Mouse (Mus musculus): ENCODE data around the gene Nt5c2.

The Nt5c2 gene

DNA sequence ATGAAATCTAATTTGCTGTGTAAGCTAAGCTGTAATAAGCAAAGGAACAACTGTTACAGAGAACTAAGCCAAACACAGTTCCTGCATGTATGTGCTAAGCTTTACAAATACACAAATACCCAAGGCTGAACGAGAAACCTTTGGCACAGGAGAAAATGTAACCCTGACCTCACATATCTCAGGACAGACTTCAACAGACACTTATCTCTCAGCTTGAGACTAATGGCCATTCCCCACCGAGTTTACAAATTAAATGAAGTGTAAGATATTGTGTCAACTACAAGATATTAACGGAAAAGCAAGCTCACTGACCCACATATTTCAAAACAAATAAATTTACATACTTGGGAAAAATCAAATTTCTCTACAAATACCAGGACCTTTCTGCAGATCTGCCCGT, 86.8 kb downstream of the Nt5c2 start:
- no peak for DNase-seq (ENCODE audit: low spot score)

DNA sequence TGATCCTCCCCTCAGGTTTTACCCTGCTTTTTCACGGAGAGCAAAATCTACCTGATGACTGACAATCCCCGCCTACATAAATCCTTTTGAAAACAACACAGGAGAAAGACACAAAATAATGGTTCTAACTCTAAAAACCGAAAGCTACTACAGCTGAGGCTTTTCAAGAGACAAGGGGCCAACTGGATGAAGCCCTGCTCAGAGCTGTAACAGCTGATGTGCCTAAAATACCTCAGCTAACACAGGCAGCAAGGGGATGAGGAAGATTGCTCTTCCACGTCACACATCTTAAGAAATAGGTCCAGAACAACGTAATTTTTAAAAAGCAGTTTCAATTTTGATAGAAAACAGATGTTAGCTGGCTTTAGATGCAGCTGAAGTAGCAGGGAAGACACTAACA, 88.0 kb downstream of the Nt5c2 start:
- DNase-seq (ENCODE audit: low spot score), result no peak

DNA sequence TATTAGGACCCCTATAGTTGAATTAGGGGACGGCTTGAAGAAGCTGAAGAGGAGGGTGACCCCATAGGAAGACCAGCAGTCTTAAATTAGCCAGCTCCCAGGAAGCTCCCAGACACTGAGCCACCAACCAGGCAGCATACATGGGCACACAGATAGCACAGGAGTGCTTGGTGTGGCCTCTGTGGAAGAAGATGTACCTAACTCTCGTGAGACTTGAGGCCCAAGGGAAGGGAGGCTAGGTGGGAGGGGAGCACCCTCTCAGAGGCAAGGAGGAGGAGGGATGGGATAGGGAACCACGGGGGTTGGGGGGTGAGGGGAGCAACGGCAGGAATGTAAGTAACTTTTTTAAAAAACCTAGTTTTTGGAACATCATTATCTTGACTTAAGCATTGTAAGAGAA, 88.6 kb downstream of the Nt5c2 start:
- DNase-seq (ENCODE audit: low spot score), result no peak

DNA sequence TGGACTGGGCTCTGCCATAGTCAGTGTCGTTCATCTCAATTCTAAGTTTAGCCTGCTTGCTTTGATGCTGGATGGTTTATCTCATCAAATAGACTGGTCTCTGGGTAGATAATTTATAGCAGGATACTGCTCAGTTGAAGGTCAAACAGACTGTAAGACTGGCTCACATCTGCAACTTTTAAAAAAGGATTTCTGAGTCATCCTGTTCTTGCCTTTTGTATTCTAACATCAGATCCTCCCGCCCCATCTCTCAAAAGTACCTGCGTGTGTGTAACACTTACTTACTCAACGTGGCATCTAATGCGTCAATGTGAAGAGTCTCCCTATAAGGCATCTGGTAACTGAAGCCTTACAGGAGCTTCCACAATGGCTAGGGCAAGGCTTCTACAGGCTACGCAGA, 94.4 kb downstream of the Nt5c2 start:
- DNase-seq (ENCODE audit: low spot score), result no peak

DNA sequence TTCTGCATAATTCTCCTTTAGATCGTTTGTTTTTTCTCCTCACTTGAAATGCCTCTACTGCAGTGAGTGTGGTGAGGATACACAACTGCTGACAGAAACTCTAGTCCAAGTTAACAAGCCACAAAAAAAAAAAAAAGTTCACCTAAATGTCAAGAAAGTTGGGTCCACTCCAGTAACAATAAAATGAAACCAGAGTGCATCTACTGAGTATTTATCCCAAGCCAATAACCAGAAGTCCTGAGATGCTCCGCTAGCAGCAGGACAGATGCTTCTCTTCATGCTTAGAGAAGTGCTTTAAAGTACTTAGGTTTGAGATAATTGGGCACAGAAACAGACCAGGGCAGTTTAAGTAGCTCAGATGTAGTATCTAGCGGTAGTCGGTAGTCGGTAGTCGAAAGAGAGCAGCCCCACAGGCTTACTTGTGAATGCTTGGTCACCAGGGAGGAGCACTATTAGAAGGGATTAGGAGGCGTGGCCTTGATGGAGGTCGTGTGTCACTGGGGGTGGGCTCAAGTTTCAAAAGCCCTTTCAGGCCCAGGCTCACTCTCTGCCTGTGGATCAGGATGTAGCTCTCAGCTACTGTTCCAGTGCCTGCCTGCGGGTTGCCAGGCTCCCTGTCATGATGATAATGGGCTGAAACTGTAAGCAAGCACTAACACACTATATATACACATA, 99.4 kb downstream of the Nt5c2 start:
- no peak for DNase-seq (ENCODE audit: low spot score)

DNA sequence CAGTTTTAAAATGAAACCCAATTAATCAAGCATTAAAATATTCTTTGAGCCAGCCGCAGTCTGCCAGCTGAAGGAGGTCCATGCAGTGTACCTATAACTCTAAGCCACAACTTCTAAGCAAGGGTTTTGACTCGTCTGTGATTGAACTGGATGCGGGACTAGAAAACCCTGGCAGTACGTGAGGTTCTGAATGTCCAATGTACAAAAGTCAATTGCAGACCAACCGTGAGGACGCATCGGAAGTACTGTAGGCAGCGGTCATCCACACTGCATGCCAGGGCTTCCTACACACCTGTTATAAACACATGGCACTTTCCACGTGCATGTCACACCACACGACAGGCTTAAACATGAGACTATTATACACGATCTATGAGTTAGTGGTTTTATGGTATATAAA, 101.3 kb downstream of the Nt5c2 start:
- no peak for DNase-seq (ENCODE audit: low spot score)

DNA sequence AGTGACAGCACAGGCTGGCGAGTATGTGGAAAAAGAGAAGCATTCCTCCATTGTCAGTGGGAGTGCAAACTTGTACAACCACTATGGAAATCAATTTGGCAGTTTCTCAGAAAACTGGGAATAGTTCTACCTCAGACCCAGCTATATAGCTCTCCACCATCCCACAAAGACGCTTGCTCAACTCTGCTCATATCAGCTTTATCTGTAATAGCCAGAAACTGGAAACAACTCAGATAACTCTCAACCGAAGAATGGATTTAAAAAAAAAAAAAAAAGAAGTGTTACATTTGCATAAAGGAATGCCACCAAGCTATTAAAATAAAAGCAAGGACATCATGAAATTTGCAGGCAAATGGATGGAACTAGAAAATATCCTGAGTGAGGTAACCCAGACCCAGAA, 103.5 kb downstream of the Nt5c2 start:
- DNase-seq (ENCODE audit: low spot score), result no peak

DNA sequence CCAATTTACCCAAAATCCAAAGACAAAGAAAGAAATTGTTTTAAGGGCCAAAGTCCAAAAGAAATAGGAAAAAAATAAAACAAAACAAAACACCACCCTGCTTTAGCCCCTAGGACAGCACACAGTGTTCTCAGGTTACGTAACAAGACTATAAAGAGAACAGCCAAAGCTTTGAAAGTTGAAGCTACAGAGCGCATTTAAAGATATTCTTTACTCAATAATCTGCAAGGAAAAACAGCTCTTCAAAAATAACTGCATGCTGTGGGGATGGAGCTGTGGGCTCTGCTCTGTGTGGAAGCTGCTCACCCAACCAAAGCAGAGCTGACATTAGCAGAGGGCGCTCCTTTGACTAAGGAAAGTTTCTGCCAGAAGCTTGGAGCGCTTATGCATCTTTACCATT, 106.0 kb downstream of the Nt5c2 start:
- no peak for DNase-seq (ENCODE audit: low spot score)

DNA sequence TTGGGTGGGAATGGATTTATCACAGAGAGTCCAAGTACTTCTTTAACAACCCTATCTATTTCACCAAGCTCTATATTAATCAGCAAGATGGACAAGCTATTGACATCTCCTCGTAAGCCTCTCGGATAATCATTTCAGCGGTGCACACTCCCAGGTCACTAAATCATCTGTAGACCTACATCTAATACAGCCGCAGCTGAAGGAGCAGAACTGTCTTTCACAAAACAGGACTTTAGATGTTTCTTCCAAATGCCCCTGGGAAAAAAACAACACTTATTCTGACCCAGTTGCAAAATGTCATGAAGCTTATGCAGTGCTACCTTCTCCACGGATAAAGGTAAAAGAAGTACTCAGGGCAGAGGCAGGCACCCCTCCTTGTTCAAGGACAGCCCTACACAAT, 106.7 kb downstream of the Nt5c2 start:
- DNase-seq (ENCODE audit: low spot score), result no peak

DNA sequence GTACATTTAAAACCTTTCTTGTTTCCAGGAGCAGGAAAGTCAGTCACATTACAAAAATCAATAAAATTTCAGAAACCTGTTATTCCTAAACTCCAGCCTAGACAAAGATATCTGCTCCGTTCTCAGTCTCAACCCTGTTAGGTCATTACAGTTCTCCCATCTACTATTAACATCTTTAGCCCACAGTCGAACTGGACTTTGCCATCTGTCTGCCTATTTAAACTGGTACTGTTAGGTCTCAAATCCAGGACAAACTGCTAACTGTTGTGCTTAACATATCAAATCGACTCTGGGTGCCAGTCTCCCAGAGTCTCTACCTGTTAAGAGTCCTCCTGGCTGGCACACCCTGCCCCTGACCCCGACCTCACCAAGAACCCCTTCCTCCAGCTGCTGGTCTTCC, 109.0 kb downstream of the Nt5c2 start:
- DNase-seq (ENCODE audit: low spot score), result no peak

DNA sequence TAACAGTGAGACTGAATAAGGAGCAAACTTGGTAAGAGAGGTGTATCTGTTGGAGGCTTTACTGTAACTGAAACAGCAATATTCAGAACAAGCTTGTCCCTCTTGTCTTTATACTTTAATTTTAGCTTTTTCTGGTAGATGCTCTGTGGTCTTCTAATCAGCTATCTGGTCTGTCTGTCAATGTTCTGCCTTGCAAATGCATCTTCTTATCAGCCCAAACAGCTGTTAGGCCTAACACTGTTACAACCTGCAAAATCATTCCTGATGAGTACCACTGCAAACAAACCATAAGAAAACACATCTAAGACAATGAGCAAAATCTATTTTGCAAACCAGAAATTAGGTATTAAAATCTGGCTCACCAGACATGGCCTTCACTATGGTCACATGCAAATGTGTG, 109.6 kb downstream of the Nt5c2 start:
- no peak for DNase-seq (ENCODE audit: low spot score)

DNA sequence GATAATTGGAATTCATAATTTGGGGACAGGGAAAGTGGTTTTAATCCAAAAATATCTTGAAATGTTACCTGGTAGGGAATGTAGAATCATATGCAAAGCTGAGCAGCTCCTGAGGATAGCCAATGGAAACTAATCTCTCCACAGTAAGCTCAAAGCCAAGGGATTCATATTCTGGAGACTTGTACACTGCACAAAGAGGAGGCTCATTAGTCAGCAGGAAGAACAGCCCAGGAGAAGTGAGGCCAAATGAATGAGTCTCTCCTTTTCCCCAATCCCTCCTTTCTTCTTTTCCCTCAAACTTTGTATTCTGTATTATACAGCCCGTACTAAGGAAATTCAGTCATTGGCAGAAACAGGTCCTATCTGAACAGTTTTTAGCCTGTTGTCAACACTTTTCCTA, 110.0 kb downstream of the Nt5c2 start:
- DNase-seq (ENCODE audit: low spot score), result no peak

DNA sequence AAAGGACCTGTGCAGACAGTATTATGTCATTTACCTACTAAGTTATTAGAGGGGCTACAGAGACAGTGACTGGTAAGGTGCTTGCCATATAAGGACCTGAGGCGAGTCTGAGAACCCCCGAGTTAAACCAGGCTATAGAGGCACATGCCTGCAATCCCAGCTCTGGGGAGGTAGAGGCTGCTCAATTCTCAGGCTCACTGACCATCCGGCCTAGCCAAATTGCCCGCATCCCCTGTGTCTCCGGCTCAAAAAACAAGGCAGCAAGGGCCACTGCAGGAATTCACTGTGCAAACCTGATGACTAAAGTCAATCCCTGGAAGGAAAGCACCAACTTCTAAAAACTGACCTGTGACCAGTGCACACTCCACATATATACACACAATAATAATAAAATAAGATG, 111.6 kb downstream of the Nt5c2 start:
- DNase-seq (ENCODE audit: low spot score), result no peak

DNA sequence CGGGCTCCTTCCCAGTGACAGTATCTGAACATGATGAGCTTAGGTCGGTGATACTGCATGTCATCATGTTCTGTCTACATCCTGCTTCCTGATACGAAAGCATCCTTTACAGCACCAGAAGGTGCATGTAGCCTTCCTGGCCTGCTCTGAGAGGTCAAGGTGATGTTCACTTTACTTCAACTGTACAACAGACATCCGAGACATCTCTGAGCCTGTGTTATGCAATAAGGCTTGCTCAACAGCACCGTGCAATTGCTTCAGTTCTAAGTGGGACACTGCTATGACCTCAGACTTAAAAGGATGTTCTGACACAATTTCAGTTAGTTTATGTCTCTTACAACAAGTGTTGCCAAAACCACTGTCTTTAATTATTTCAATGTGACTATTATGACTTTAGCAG, 113.6 kb downstream of the Nt5c2 start:
- DNase-seq (ENCODE audit: low spot score), result no peak

DNA sequence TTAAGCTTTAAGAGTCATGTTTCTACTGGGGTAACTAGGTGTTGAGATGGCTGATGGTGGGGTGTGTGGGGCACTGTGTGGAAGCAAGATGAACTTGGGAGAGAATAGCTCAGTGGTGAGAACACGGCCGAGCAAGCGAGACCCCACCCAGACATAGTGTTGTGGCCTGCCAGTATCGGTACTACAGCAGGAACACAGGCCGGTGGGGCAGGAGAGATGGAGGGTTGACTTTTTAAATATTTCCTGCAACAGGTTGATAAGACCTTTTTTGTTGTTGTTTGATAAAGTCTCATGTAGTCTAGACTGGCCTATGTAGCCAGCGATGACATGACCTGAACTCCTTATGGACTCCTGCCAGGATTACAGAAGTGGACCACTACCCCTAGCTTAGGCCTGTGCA, 114.2 kb downstream of the Nt5c2 start:
- no peak for DNase-seq (ENCODE audit: low spot score)

DNA sequence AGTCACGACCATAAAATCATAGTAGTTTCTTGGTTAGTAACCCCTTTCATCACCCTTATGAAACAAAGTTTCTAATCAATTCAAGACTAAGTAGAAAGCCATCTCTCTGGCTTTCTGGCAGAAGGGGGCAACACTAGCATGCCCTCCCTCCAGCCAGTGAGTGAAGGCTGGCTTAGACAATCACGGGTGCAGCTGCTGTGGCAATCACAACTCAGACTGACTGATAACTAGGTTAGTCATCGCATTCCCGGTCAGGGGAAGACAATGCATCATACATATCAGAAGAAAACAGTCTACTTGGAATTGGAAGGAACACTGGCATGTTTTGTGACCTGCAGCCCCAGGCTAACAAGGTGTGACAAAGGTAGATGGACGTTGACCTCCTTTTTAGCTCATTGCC, 115.1 kb downstream of the Nt5c2 start:
- DNase-seq (ENCODE audit: low spot score), result no peak

DNA sequence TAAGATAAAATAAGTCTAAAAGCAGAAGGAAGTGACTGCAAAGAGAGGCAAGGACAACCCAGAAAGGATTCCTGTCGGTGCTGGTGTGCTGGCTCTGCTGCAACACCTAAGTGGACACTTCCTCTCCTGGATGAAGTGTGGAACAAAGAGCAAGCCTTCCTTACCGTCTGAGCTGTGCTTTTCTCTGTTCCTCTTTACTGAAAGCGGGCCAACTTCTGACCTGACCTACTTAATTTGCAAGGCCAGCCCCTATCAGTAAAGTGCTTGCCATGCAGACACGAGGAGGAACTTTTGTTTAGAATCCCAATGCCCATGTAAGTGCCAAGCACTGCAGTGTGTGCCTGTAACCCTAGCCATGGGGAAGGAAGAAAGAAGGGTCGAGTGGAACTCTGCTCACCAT, 115.6 kb downstream of the Nt5c2 start:
- no peak for DNase-seq (ENCODE audit: low spot score)

DNA sequence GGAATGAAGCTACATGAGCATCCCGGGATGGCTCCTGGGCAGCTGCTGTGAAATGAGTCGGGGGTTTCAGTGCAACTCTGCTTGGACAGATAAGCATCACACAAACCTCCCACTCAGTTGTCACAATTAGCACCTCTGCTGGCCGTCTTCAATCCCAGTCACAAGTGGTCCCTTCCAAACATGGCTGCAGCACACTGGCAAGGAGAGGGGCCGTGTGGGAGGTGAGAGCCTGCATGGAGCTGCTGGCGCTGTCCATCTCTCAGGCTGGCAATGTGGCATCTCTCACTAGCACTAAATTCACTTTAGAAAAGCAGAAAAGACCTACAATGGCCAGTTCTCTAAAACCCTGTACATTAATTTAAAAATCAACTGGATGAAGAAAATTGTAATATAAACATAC, 116.7 kb downstream of the Nt5c2 start:
- no peak for DNase-seq (ENCODE audit: low spot score)

DNA sequence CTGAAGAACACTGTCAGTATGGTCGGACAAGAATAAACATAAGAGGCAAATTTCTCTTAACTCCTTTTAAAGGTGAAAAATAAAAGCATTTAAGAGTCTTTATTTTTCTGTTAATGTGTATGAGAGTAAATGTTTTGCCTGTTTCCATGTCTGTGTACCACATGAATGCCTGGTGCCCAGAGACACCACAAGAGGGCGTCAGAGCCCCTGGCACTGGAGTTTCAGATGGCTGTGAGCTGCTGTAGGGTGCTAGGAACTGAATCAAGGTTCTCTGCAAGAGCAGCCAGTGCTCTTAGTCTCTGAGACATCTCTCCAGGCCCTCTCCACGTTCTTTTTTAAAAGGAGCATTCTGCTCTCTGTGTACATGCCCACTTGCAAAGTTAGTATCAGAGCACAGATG, 117.8 kb downstream of the Nt5c2 start:
- peak; percentile 40 for DNase-seq (ENCODE audit: low spot score)

DNA sequence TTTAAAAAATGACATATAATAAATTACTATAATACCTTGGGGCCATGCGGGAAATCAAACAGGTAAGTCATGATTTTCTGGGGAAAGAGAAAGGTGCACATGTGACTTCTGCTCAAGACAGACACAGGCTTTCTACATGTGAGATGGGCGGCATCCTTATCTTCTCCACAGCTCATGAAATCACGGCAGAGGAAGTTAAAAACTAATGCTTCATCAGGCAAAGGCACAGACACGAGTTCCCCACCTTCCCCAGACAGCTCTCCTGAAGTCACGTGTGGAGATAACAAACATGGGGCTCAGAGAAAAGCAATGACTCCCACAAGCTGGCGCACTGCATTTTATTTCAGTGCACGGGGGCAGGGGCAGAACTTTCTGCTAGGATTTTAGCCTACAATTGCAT, 121.5 kb downstream of the Nt5c2 start:
- DNase-seq (ENCODE audit: low spot score), result no peak

DNA sequence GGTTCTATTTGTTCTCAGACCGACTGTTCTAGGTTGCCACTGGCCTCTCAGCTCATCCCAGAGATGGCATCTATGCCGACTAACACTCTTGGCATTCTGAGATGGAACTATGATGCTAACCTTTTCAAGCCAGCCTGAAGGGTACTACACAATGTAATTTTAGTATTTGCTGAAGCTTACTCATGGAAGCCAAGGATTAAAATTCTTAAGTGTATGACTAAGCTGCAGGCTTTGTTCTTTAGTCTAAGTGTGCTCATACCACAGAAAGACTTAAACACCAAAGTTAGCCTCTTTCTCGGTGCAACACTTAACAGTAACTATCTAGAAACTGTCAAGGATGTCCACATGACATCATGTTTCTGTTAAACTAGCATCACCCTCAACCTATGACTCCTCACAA, 122.1 kb downstream of the Nt5c2 start:
- DNase-seq (ENCODE audit: low spot score), result no peak

DNA sequence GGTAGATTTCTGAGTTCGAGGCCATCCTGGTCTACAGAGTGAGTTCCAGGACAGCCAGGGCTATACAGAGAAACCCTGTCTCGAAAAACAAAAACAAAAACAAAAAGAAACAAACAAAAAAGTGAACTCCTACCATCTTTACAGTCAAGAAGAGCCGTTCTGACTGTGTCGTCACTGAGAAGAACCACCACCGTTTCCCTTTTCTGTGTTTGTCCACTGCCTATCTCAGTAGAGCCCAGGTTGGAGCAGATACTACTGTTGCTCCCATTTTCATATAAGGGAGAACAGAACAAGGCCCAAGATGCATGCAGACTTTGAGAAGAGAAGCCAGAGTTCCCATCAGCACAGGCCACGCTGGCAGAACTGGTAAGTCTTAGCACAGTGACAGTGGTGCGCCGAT, 124.3 kb downstream of the Nt5c2 start:
- no peak for DNase-seq (ENCODE audit: low spot score)

DNA sequence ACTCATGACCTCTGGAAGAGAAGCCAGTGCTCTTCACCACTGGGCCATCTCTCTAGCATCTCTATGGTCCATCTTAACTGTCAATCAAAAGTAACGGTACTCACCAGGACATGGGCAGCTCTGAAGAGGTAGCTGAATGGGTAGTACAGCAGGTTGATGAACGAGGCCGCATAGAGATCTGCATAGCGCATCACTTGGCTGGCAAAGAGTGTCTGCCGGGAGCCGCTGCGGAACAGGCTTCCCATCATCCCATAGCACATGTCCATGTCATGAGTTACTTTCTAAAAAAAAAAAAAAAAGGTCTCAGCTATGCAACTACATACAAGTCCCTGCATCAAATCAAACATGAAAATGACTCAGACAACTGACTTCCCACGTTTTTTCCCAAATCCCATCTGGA, 125.3 kb downstream of the Nt5c2 start:
- DNase-seq (ENCODE audit: low spot score), result peak; percentile 37

DNA sequence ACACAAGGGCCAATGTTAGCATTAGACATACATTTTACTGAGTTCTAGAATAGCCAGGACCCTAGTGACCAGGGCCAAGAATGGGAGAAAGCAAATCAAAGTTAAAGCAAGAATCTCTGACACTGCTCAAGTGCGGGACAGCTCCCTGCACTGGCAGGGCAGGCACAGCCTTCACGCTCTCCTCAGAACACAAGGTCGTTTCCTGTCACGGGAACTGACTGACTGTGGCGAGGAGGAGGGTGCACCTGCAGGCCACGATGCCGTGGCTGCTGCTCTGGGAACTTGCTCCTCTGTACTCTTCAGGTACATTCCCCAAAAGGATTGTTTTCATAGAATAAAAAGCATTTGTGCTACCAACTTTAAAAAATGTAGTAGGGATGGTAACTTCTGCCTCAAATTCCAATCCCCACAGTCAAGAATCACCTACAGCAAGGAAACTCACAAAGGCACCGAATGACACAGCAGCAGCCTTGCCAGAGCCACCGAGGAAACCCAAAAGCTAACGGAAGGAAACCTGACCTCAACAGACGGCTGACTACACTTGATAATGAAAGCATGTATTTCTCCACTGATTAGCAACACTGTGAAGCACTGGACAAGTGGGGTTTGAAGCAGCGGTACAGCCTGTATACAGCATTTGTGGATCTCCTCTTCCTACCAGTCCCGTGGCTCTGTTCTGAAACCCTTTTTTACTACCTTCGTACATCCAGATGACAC, 127.0 kb downstream of the Nt5c2 start:
- DNase-seq (ENCODE audit: low spot score), result no peak
